Mouse (Mus musculus): ENCODE data around the gene Tns1. TPM values are rescaled to one million over a fixed set of nuclear protein-coding genes. Genes with fewer than 3 reads are reported as not detected.

Gene Tns1
- polyA plus RNA-seq, 1 experiment from 2014 or later, result 11.3 TPM

GRCm38 (mm10) chr1:74074693-74075485, 49.4 kb downstream of the Tns1 start:
- no peak overlapping the region for H3K9ac ChIP-seq (replicated peaks; ENCODE audit: low read depth, low read length)
- WGBS, result 89% methylated on average over 7 of the region's 7 CpGs
- no peaks in the 10 kb centered on the region for H3K4me1 ChIP-seq (ENCODE audit: control insufficient read depth, insufficient read depth, low read length)
- no peaks in the 10 kb centered on the region for H3K9me3 ChIP-seq (ENCODE audit: control insufficient read depth, low read length)
- no peak overlapping the region for H3K27ac ChIP-seq (ENCODE audit: low read depth, low read length)
- H3K4me2 ChIP-seq (ENCODE audit: low read depth, low read length), result no peak overlapping the region
- no peaks in the 10 kb centered on the region for H3K27me3 ChIP-seq (ENCODE audit: control insufficient read depth, insufficient read depth, low read length)
- H3K36me3 ChIP-seq (ENCODE audit: control insufficient read depth, insufficient read depth, low read length), result no peaks in the 10 kb centered on the region
- H3K4me3 ChIP-seq (ENCODE audit: low read depth, low read length), result no peak overlapping the region
- no peak for ATAC-seq (ENCODE audit: low read depth)

DNA sequence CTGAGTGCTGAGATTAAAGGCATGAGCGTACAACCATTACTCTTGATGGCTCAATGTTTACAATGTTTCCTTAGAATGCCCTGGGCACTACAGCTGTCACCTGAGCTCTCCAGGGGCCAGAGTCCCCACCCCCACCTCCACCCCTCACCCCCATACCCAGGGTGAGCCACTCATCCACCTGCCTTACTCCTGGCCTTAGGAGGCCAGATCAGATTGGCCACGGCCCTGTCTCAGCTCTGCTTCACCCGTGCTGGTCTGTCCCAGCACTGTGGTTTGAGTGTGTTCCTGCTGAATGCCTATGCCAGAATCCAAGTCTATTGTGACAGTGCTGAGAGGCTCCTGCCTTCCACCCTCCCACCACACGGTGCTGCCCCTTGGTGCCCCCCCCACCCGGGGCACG, 50.5 kb downstream of the Tns1 start:
- H3K36me3 ChIP-seq (ENCODE audit: control insufficient read depth, insufficient read depth, low read length), result no peaks in the 10 kb centered on the region
- WGBS, result 82% methylated on average over 6 of the region's 6 CpGs
- peaks cover 1% of the 10 kb centered on the region for H3K4me1 ChIP-seq (ENCODE audit: control insufficient read depth, insufficient read depth, low read length)
- ATAC-seq (ENCODE audit: low read depth), result no peak
- no peaks in the 10 kb centered on the region for H3K27me3 ChIP-seq (ENCODE audit: control insufficient read depth, insufficient read depth, low read length)
- H3K9ac ChIP-seq (replicated peaks; ENCODE audit: low read depth, low read length), result no peak overlapping the region
- H3K27ac ChIP-seq (ENCODE audit: low read depth, low read length), result no peak overlapping the region
- no peak overlapping the region for H3K4me3 ChIP-seq (ENCODE audit: low read depth, low read length)
- no peaks in the 10 kb centered on the region for H3K9me3 ChIP-seq (ENCODE audit: control insufficient read depth, low read length)
- no peak overlapping the region for H3K4me2 ChIP-seq (ENCODE audit: low read depth, low read length)

DNA sequence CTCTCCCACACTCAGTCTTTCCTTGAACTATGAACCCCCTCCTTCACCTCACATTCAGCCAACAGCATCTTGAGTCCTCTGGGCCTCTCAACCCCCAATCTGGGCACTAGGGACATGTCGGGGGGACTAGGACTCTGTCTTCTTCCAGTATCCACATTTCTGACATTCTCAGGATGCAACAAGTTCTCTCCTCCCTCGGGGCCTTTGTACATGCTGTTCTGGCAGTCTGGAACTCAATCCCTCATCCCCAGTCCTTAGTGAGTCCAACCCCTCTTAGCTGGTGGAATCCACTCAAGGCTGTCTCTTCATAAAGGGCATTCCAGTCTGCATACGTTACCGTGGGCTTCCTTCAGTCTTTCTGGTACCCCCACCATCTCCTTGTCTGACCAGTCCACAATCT, 53.5 kb downstream of the Tns1 start:
- Histone ChIP-seq H3K27me3 (ENCODE audit: control insufficient read depth, insufficient read depth, low read length) (no peaks in the 10 kb centered on the region), H3K4me1 (ENCODE audit: control insufficient read depth, insufficient read depth, low read length) (peaks cover 9% of the 10 kb centered on the region), H3K4me3 (ENCODE audit: low read depth, low read length) (no peak overlapping the region), H3K9me3 (ENCODE audit: control insufficient read depth, low read length) (no peaks in the 10 kb centered on the region), H3K9ac (replicated peaks; ENCODE audit: low read depth, low read length) (no peak overlapping the region), H3K36me3 (ENCODE audit: control insufficient read depth, insufficient read depth, low read length) (no peaks in the 10 kb centered on the region), H3K27ac (ENCODE audit: low read depth, low read length) (no peak overlapping the region), H3K4me2 (ENCODE audit: low read depth, low read length) (no peak overlapping the region)
- ATAC-seq (ENCODE audit: low read depth), result no peak
- 81% methylated on average over 4 of the region's 4 CpGs for WGBS

DNA sequence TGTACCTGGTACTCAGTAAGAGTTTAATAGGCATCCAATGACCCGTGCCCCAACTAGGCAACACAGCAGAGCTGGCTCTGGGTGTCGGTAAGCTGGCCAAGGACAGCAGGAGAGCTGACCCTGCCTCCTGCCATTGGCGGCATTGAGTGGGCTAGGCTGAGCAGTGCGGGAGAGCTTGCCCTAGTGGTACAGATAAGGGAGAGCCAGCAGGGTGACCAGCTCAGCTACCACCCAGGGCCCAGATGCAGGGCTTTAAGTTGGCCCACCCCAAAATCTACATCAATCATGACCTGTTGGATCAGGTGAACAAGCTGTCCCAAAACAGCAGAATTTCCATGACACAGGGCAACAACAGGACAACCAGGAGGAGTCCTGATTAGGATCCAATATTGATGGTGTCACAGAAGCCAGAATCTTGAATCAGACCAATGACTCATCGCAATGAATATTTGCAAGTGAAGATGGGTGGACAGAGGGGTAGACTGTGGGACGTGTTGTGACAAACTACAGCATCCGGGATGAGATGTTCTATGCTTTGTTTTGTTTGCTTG, 54.2 kb downstream of the Tns1 start:
- no peak overlapping the region for H3K4me3 ChIP-seq (ENCODE audit: low read depth, low read length)
- no peak overlapping the region for H3K9ac ChIP-seq (replicated peaks; ENCODE audit: low read depth, low read length)
- no peaks in the 10 kb centered on the region for H3K36me3 ChIP-seq (ENCODE audit: control insufficient read depth, insufficient read depth, low read length)
- no peak overlapping the region for H3K4me2 ChIP-seq (ENCODE audit: low read depth, low read length)
- peaks cover 9% of the 10 kb centered on the region for H3K4me1 ChIP-seq (ENCODE audit: control insufficient read depth, insufficient read depth, low read length)
- 83% methylated on average over 7 of the region's 7 CpGs for WGBS
- no peak overlapping the region for H3K27ac ChIP-seq (ENCODE audit: low read depth, low read length)
- no peaks in the 10 kb centered on the region for H3K9me3 ChIP-seq (ENCODE audit: control insufficient read depth, low read length)
- no peaks in the 10 kb centered on the region for H3K27me3 ChIP-seq (ENCODE audit: control insufficient read depth, insufficient read depth, low read length)
- ATAC-seq (ENCODE audit: low read depth), result no peak

- Histone ChIP-seq H3K9ac (replicated peaks; ENCODE audit: low read depth, low read length) (no peak overlapping the region), H3K9me3 (ENCODE audit: control insufficient read depth, low read length) (no peaks in the 10 kb centered on the region), H3K27me3 (ENCODE audit: control insufficient read depth, insufficient read depth, low read length) (no peaks in the 10 kb centered on the region), H3K4me2 (ENCODE audit: low read depth, low read length) (no peak overlapping the region), H3K4me3 (ENCODE audit: low read depth, low read length) (no peak overlapping the region), H3K27ac (ENCODE audit: low read depth, low read length) (no peak overlapping the region), H3K36me3 (ENCODE audit: control insufficient read depth, insufficient read depth, low read length) (no peaks in the 10 kb centered on the region), H3K4me1 (ENCODE audit: control insufficient read depth, insufficient read depth, low read length) (peaks cover 9% of the 10 kb centered on the region)
- 47% methylated on average over 9 of the region's 9 CpGs for WGBS
- peak; percentile 39; the same call in 1 of the 2 replicates for ATAC-seq (ENCODE audit: low read depth)
Measured at GRCm38 (mm10) chr1:74069085-74069835, 55.0 kb downstream of the Tns1 start.

DNA sequence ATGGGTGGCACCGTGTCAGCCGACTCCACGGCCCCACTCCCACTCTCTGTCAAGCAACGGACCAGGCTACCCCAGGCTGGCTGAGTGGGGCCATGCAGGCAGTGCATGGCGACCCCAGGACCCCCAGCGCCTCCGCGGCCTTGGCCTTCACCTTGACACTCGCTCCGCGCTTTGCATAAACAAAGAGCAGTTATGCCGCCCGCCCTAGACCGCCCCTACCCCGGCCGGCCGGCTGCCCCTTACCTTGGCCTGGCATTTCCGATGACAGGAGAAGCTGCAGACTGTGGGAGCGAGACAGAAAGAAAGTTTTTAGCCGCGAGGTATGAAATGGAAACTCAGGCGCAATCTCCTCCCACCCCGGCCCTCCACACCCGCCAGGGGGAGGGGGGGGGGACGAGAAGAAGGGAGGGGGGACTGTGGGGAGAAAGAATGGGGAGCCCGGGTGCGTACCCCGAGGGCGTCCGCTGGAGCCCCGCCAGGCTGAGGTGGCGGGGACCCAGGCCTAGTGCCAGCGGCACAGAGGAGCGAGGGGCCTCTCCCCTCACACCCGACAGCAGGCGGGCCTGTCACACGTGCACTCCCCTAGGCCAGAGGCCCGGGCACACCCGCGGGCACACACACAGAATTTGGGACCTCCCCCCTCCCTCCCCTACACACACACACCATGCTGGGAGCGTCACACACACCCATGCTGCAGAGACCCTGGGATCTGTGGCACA, 55.7 kb downstream of the Tns1 start:
- Histone ChIP-seq H3K27me3 (ENCODE audit: control insufficient read depth, insufficient read depth, low read length) (no peaks in the 10 kb centered on the region), H3K27ac (ENCODE audit: low read depth, low read length) (no peak overlapping the region), H3K9ac (replicated peaks; ENCODE audit: low read depth, low read length) (0 out of 2 replicates have a peak overlapping the region, but pooled peaks have one; percentile 34), H3K4me3 (ENCODE audit: low read depth, low read length) (peak overlapping the region; percentile 18; the same call in 1 of the 2 replicates), H3K9me3 (ENCODE audit: control insufficient read depth, low read length) (no peaks in the 10 kb centered on the region), H3K36me3 (ENCODE audit: control insufficient read depth, insufficient read depth, low read length) (no peaks in the 10 kb centered on the region), H3K4me1 (ENCODE audit: control insufficient read depth, insufficient read depth, low read length) (peaks cover 9% of the 10 kb centered on the region), H3K4me2 (ENCODE audit: low read depth, low read length) (peak overlapping the region; percentile 42)
- peak; percentile 81 for ATAC-seq (ENCODE audit: low read depth)
- 6% methylated on average over 37 of the region's 41 CpGs for WGBS

DNA sequence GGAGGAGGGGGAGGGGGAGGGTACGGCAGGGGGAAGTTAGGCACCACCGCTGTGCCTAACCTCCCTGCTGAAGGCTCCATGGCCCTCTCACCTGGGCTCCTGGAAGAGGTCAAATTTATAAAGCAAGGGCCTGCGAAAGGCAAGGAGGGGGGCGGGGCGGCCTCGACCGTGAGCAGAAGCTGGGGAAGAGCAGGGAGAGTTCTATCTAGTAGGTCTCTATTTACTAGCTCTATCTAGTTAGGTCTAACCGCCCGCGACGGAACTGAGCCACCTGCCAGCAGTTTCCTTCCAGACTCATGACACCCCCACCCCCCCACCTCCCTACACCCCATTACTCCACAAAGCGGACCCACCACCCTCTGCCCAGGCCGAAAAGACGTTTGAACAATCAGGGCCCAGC, 56.4 kb downstream of the Tns1 start:
- peaks cover 9% of the 10 kb centered on the region for H3K4me1 ChIP-seq (ENCODE audit: control insufficient read depth, insufficient read depth, low read length)
- 0 out of 2 replicates have a peak overlapping the region, but pooled peaks have one; percentile 34 for H3K9ac ChIP-seq (replicated peaks; ENCODE audit: low read depth, low read length)
- H3K4me3 ChIP-seq (ENCODE audit: low read depth, low read length), result no peak overlapping the region
- H3K9me3 ChIP-seq (ENCODE audit: control insufficient read depth, low read length), result no peaks in the 10 kb centered on the region
- H3K27ac ChIP-seq (ENCODE audit: low read depth, low read length), result no peak overlapping the region
- WGBS, result 20% methylated on average over 14 of the region's 14 CpGs
- H3K36me3 ChIP-seq (ENCODE audit: control insufficient read depth, insufficient read depth, low read length), result no peaks in the 10 kb centered on the region
- ATAC-seq (ENCODE audit: low read depth), result no peak
- no peaks in the 10 kb centered on the region for H3K27me3 ChIP-seq (ENCODE audit: control insufficient read depth, insufficient read depth, low read length)
- H3K4me2 ChIP-seq (ENCODE audit: low read depth, low read length), result peak overlapping the region; percentile 42

- no peak overlapping the region for H3K4me3 ChIP-seq (ENCODE audit: low read depth, low read length)
- H3K4me2 ChIP-seq (ENCODE audit: low read depth, low read length), result no peak overlapping the region
- H3K27ac ChIP-seq (ENCODE audit: low read depth, low read length), result no peak overlapping the region
- H3K9ac ChIP-seq (replicated peaks; ENCODE audit: low read depth, low read length), result no peak overlapping the region
- H3K27me3 ChIP-seq (ENCODE audit: control insufficient read depth, insufficient read depth, low read length), result no peaks in the 10 kb centered on the region
- no peaks in the 10 kb centered on the region for H3K36me3 ChIP-seq (ENCODE audit: control insufficient read depth, insufficient read depth, low read length)
- peaks cover 9% of the 10 kb centered on the region for H3K4me1 ChIP-seq (ENCODE audit: control insufficient read depth, insufficient read depth, low read length)
- WGBS, result 91% methylated on average over 3 of the region's 3 CpGs
- H3K9me3 ChIP-seq (ENCODE audit: control insufficient read depth, low read length), result no peaks in the 10 kb centered on the region
- no peak for ATAC-seq (ENCODE audit: low read depth)
Measured at GRCm38 (mm10) chr1:74066576-74066975, 57.7 kb downstream of the Tns1 start.
